Mouse (Mus musculus): Measurements from ENCODE around the gene Hapln4.
A peak's percentile ranks its signal among the peaks of the same experiment; 100 is the strongest.

- TF ChIP-seq POLR2A (IDR thresholded peaks at IDR 0.05; ENCODE audit: control insufficient read depth, low read depth, low read length) = no peak
- TF ChIP-seq CTCF (IDR thresholded peaks at IDR 0.05; ENCODE audit: control insufficient read depth, insufficient read depth, insufficient replicate concordance, low read depth, low read length) = peak; percentile 43; the same call in 1 of the 2 replicates
Measured at GRCm38 (mm10) chr8:70104506-70104905, 21.2 kb downstream of the Hapln4 start.
